Mouse (Mus musculus) bone marrow macrophage, adult 2 months (primary cell): ENCODE measurements at regions not wholly inside any gene's neighbourhood (a gene's known extent, or its start where the extent isn't known, plus 50 kb on each side); places are given as distances from the start of the nearest gene placed in this dataset.

Experiments used
- CTCF ChIP-seq: IDR thresholded peaks from 2 replicates; pipeline ENCODE4 v1.5.1; 2012; ENCODE audit warnings: low read depth, mild to moderate bottlenecking, low read length, moderate library complexity
- POLR2A ChIP-seq: IDR thresholded peaks from 2 replicates; pipeline ENCODE4 v1.6.1; 2012; ENCODE audit warnings: mild to moderate bottlenecking, low read depth, low read length, borderline replicate concordance

GRCm38 (mm10) chr3:144018559-144018958 is 186.5 kb downstream of the Lmo4 start:
- TF ChIP-seq POLR2A = no peak
- TF ChIP-seq CTCF = no peak
